Mouse (Mus musculus): ENCODE data around the gene Cisd2.

Cisd2 gene

GRCm38 (mm10) chr3:135411056-135411455, 12.7 kb downstream of the Cisd2 start:
- in situ Hi-C loops (cut with MboI, MseI), result no loop called here

- in situ Hi-C loops (cut with MboI, MseI), result no loop called here
Observed at GRCm38 (mm10) chr3:135409219-135409618, 14.5 kb downstream of the Cisd2 start.

DNA sequence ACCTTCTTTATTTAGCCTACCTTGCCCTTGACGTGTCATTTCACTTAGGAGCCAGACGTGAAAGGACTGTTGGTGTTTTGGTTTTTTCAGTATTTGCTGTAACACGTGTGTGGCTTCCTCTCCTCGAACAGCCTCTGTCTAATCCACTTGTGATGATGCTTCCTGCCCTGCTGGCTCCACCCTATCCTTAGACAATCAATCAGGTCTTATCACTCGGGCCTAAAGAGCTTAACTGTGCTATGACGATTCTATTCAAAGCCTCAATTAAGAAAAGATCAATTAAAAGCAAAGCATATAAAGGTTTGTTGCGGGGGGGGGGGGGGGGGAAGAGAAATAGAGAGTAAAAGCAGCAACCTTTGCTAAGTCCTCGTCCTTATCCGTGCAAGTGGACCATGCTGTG, 16.4 kb downstream of the Cisd2 start:
- in situ Hi-C loops (cut with MboI, MseI), result no loop called here

DNA sequence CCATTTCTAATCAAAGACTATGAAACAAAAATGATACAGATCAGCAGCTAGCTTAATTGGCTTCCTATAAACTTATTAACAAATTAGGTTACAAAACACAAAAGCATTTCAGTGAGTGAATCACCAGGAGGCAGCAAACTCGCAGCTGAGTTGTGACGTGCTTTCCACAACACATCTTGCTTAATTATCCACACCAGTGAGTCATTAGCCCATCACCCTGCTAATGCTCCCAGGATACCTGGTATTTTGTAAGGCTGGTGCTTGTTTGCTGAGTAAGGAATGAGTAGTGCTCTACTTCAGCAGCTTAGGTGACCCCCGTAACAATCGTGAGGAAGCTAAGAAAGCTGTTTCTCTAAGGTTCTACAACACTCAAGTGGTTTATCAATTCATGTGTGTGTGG, 19.1 kb downstream of the Cisd2 start:
- in situ Hi-C loops (cut with MboI, MseI), result no loop called here

- in situ Hi-C loops (cut with MboI, MseI), result no loop called here
Observed at GRCm38 (mm10) chr3:135403856-135404255, 19.9 kb downstream of the Cisd2 start.

GRCm38 (mm10) chr3:135403211-135403610, 20.5 kb downstream of the Cisd2 start:
- in situ Hi-C loops (cut with MboI, MseI), result no loop called here

GRCm38 (mm10) chr3:135402201-135402658, 21.5 kb downstream of the Cisd2 start:
- in situ Hi-C loops (cut with MboI, MseI), result no loop called here

GRCm38 (mm10) chr3:135397112-135397511, 26.6 kb downstream of the Cisd2 start:
- in situ Hi-C loops (cut with MboI, MseI), result no loop called here

- in situ Hi-C loops (cut with MboI, MseI), result no loop called here
Observed at GRCm38 (mm10) chr3:135396081-135396480, 27.6 kb downstream of the Cisd2 start.

DNA sequence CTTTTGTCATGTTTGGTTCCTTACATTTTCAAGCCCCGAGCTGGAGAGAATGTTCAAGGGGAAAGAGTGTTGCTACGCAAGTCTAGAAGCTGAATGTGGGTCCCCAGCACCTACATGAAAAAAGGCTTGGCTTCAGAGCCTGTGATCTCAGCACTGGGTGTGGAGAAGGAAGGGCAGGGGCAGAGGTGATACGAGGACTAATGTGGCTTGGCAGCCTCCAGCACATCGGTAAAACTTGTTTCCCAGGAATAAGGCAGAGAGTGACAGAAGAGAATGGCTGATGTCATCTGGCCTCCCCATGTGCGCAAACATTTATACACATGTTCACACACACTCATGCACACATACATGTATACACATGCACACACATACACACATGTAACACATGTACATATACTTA, 28.6 kb downstream of the Cisd2 start:
- in situ Hi-C loops (cut with MboI, MseI), result no loop called here

- in situ Hi-C loops (cut with MboI, MseI), result loop anchor here (5.0 kb wide), 1 partner anchor 111 kb away; the partner anchor contains the start of gene Bdh2
Observed at GRCm38 (mm10) chr3:135393186-135393585, 30.5 kb downstream of the Cisd2 start.

GRCm38 (mm10) chr3:135379868-135380267, 43.9 kb downstream of the Cisd2 start:
- in situ Hi-C loops (cut with MboI, MseI), result no loop called here

DNA sequence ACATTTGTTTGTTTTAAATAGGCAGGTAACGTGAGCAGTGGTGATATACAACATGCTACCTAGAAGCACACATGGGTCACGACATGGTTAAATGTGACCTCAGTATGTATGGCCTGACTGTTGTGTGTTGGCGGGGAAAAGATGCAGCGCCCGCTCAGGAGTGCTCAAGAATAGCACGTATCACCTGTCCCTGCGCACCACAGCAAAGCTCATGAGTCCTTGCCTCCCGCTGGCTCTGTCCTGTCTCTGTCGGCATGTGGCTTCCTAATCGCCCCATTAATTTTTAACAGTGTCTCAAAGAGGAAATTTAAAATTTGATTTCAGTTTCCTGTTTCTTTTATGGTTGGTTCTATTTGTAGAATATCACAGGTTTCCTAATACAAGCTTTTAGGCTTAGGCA, 46.3 kb downstream of the Cisd2 start:
- in situ Hi-C loops (cut with MboI, MseI), result no loop called here

- in situ Hi-C loops (cut with MboI, MseI), result no loop called here
Observed at GRCm38 (mm10) chr3:135375836-135376235, 47.9 kb downstream of the Cisd2 start.

- in situ Hi-C loops (cut with MboI, MseI), result loop anchor here (10.0 kb wide), 1 partner anchor 1583 kb away; no protein-coding TSS in a partner anchor
Observed at GRCm38 (mm10) chr3:135357394-135357793, 66.3 kb downstream of the Cisd2 start.
